Mouse (Mus musculus) stomach, embryonic 15.5 days (tissue): ENCODE data around the gene Ubtf. TPM values are rescaled to one million over a fixed set of nuclear protein-coding genes. Genes with fewer than 3 reads are reported as not detected.

Experiments used
- ATAC-seq: fragments of 200-750 bp; cut with Nextera tagmentation; 2 replicates; pipeline ENCODE4 v1.8.0; 2017; ENCODE audit warnings: low read depth, moderate number of reproducible peaks, moderate TSS enrichment; ENCODE audit not compliant: insufficient read depth, low FRiP score
- H3K27ac ChIP-seq: fragments of 300-500 bp; sonication (generic); 2 replicates; pipeline ENCODE4 v1.5.1; 2015; ENCODE audit warnings: mild to moderate bottlenecking, inconsistent platforms
- H3K27me3 ChIP-seq: fragments of 300-500 bp; sonication (generic); replicated peaks from 2 replicates; pipeline ENCODE4 v1.6.1; 2015; ENCODE audit warnings: inconsistent platforms
- H3K36me3 ChIP-seq: fragments of 300-500 bp; sonication (generic); 2 replicates; pipeline ENCODE4 v1.6.1; 2015; ENCODE audit warnings: inconsistent platforms
- H3K4me1 ChIP-seq: fragments of 300-500 bp; sonication (generic); 2 replicates; pipeline ENCODE4 v1.6.1; 2015; ENCODE audit warnings: inconsistent platforms
- H3K4me2 ChIP-seq: fragments of 300-500 bp; sonication (generic); 2 replicates; pipeline ENCODE4 v1.6.1; 2015; ENCODE audit warnings: mild to moderate bottlenecking, inconsistent platforms
- H3K4me3 ChIP-seq: fragments of 300-500 bp; sonication (generic); replicated peaks from 2 replicates; pipeline ENCODE4 v1.5.1; 2015; ENCODE audit warnings: inconsistent platforms
- H3K9ac ChIP-seq: fragments of 300-500 bp; sonication (generic); 2 replicates; pipeline ENCODE4 v1.6.1; 2015; ENCODE audit warnings: inconsistent platforms
- H3K9me3 ChIP-seq: fragments of 300-500 bp; sonication (generic); 2 replicates; pipeline ENCODE4 v1.6.1; 2016; ENCODE audit warnings: inconsistent platforms
- WGBS: fragments of 180-500 bp; shearing (Covaris S2); methylation state at CpG from one replicate; pipeline ENCODE4 v1.1.7; 2015; 5-methylcytosine and 5-hydroxymethylcytosine counted together
- polyA plus RNA-seq: library from polyadenylated mRNA; unstranded; fragments of >200 nt; fragmentation: Nextera tagmentation; extraction: Ambion mirVana; gene quantifications from 2 replicates; pipeline ENCODE4 v1.2.1, GENCODE M21; 2015

The Ubtf gene
- polyA plus RNA-seq, 1 experiment from 2014 or later = 82.7 TPM

- H3K27me3 ChIP-seq = no peaks in the 10 kb centered on the region
- H3K27ac ChIP-seq = peak overlapping the region; percentile 100
- peak overlapping the region; percentile 50 for H3K9ac ChIP-seq
- ATAC-seq = peak; percentile 11; the same call in 1 of the 2 replicates
- H3K9me3 ChIP-seq = no peaks in the 10 kb centered on the region
- peaks cover 3% of the 10 kb centered on the region for H3K36me3 ChIP-seq
- peak overlapping the region; percentile 87 for H3K4me2 ChIP-seq
- 21% methylated on average over 27 of the region's 27 CpGs for WGBS
- peak overlapping the region; percentile 80 for H3K4me3 ChIP-seq
- H3K4me1 ChIP-seq = peaks cover 13% of the 10 kb centered on the region; the same call in 1 of the 2 replicates
Observed at GRCm38 (mm10) chr11:102297577-102298556, 21.7 kb downstream of the Ubtf start.

GRCm38 (mm10) chr11:102296491-102297472 is 22.8 kb downstream of the Ubtf start, which contains the start of gene Atxn7l3:
Atxn7l3 (minus strand) TSS chr11:102296631.
- Histone ChIP-seq H3K4me3 (peak within 1 kb of the TSS; percentile 80), H3K9me3 (no peaks in the 10 kb centered on the region), H3K36me3 (peaks cover 13% of the 10 kb centered on the region), H3K4me1 (peaks cover 13% of the 10 kb centered on the region; the same call in 1 of the 2 replicates), H3K9ac (peak within 1 kb of the TSS; percentile 76), H3K27me3 (no peaks in the 10 kb centered on the region), H3K4me2 (peak within 1 kb of the TSS; percentile 87), H3K27ac (peak within 1 kb of the TSS; percentile 100)
- peak; percentile 94 for ATAC-seq
- under 1% methylated on average over 65 of the region's 125 CpGs for WGBS

GRCm38 (mm10) chr11:102295598-102296471 is 23.7 kb downstream of the Ubtf start:
- H3K4me1 ChIP-seq = peaks cover 13% of the 10 kb centered on the region; the same call in 1 of the 2 replicates
- peak overlapping the region; percentile 80 for H3K4me3 ChIP-seq
- WGBS = under 1% methylated on average over 64 of the region's 73 CpGs
- peak overlapping the region; percentile 87 for H3K4me2 ChIP-seq
- no peaks in the 10 kb centered on the region for H3K9me3 ChIP-seq
- no peaks in the 10 kb centered on the region for H3K27me3 ChIP-seq
- peak; percentile 2 for ATAC-seq
- H3K27ac ChIP-seq = peak overlapping the region; percentile 100
- H3K9ac ChIP-seq = peak overlapping the region; percentile 76
- H3K36me3 ChIP-seq = peaks cover 23% of the 10 kb centered on the region

- Histone ChIP-seq H3K9me3 (no peaks in the 10 kb centered on the region), H3K4me2 (peak overlapping the region; percentile 87), H3K4me1 (peaks cover 15% of the 10 kb centered on the region; the same call in 1 of the 2 replicates), H3K4me3 (peak overlapping the region; percentile 80), H3K27me3 (no peaks in the 10 kb centered on the region), H3K36me3 (peaks cover 27% of the 10 kb centered on the region), H3K27ac (peak overlapping the region; percentile 100), H3K9ac (peak overlapping the region; percentile 76)
- ATAC-seq = no peak
- 61% methylated on average over 12 of the region's 12 CpGs for WGBS
Observed at GRCm38 (mm10) chr11:102294887-102295597, 24.5 kb downstream of the Ubtf start.

GRCm38 (mm10) chr11:102294416-102294815 is 25.1 kb downstream of the Ubtf start:
- ATAC-seq = no peak
- Histone ChIP-seq H3K4me3 (no peak overlapping the region), H3K9ac (no peak overlapping the region), H3K27ac (no peak overlapping the region), H3K27me3 (no peaks in the 10 kb centered on the region), H3K4me1 (peaks cover 20% of the 10 kb centered on the region), H3K4me2 (peak overlapping the region; percentile 87; the same call in 1 of the 2 replicates), H3K36me3 (peaks cover 27% of the 10 kb centered on the region), H3K9me3 (no peaks in the 10 kb centered on the region)
- 54% methylated on average over 5 of the region's 5 CpGs for WGBS

DNA sequence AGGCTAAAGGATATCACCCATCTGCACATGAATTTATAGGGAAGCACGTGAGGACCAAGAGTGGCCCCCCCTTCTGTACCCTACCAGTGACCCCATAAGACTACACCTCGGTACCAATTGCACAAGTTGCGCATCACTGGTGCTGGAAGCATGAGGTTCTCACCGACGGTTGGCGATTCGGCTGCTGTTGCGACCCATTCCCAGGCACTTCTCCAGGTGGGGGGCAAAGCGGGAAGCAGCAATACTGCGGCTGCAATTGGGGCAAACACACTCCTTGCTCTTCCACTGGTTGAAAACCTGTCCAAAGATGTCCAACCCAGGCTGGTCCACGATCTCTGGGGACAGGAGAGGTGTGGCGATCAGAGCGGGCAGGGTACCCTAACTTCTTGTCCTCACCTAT is 25.6 kb downstream of the Ubtf start:
- H3K27me3 ChIP-seq = no peaks in the 10 kb centered on the region
- no peak overlapping the region for H3K9ac ChIP-seq
- no peaks in the 10 kb centered on the region for H3K9me3 ChIP-seq
- H3K4me3 ChIP-seq = no peak overlapping the region
- H3K36me3 ChIP-seq = peaks cover 27% of the 10 kb centered on the region
- H3K4me2 ChIP-seq = no peak overlapping the region
- no peak for ATAC-seq
- no peak overlapping the region for H3K27ac ChIP-seq
- H3K4me1 ChIP-seq = peaks cover 24% of the 10 kb centered on the region
- WGBS = 95% methylated on average over 13 of the region's 13 CpGs

DNA sequence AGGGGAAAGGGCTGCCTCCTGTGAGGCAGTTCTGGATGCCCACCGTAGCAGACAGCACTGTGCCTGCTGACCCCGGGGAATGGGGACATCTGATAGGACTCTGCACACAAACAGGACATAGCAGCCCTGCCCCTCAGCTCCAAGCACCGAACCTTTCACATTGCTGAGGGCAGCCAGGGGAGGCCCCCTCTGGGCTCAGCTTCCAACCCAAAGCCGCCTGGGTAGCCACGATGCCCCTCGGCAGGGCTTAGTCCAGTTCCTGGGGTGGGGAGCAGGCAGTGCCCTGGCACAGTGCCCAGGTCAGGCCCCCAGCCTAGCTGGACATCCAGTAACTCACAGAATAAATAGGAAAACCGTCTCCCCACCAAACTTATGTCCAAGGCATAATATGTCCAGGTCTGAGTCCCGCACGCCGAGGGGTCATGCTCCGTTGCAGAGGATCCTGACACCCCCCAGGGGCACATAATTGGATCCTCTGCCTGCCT is 28.4 kb downstream of the Ubtf start:
- Histone ChIP-seq H3K36me3 (peaks cover 44% of the 10 kb centered on the region), H3K27ac (no peak overlapping the region), H3K4me1 (peaks cover 23% of the 10 kb centered on the region), H3K27me3 (no peaks in the 10 kb centered on the region), H3K4me3 (no peak overlapping the region), H3K9ac (no peak overlapping the region), H3K9me3 (no peaks in the 10 kb centered on the region), H3K4me2 (no peak overlapping the region)
- ATAC-seq = no peak
- WGBS = 81% methylated on average over 11 of the region's 11 CpGs

DNA sequence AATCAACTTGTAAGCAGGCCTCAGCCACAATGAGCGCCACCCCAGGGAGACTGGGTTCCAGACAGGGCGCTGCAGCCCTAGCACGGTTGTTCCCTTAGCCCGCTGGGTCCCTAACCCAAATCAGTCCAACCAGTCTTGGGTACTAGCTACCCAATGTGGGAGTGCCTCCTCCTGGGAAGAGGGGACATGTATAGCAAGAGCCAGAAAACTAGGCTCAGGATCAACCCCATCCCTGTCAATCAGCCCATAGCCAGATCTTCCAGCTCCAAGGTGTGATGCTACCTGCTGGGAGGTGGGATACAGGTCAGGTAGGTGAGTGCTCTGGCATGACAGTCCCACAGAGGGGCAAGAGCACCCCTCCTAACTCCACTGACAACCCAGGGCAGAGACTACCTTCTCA is 29.4 kb downstream of the Ubtf start:
- H3K27ac ChIP-seq = no peak overlapping the region

DNA sequence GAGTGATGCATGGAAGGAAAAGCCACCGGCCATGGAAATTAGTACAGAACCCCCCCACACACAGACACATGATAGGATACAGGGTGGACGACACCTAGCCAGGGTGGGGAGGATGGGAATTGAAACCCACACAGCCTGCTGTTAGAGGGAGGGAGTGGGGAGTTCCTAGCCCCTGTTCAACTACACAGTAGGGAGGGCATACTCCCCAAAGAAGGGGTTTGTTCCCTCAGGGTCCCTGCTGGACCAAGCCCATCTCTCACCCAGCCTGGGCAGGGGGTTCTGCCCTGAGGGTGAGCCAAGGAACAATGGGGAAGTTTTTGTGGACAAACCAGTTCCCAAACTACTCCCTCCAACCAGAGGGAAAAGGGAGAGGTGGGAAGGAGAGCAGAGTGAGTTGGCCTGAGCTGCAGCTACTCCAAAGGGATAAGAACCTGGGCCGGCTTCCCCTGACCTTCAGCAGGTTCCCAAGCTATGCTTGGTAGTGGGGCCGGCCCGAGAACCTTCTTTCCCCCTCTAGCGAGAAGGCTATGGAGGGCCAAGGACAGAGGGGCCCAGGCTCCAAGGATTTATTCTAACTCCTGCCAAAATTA is 29.9 kb downstream of the Ubtf start:
- H3K4me1 ChIP-seq = peaks cover 20% of the 10 kb centered on the region; the same call in 1 of the 2 replicates
- ATAC-seq = no peak
- H3K9ac ChIP-seq = no peak overlapping the region
- H3K27me3 ChIP-seq = no peaks in the 10 kb centered on the region
- WGBS = 52% methylated on average over 6 of the region's 6 CpGs
- no peak overlapping the region for H3K4me3 ChIP-seq
- peaks cover 44% of the 10 kb centered on the region for H3K36me3 ChIP-seq
- H3K4me2 ChIP-seq = no peak overlapping the region
- no peak overlapping the region for H3K27ac ChIP-seq
- H3K9me3 ChIP-seq = no peaks in the 10 kb centered on the region

More for the DNA sequence above, 29.4 kb downstream of the Ubtf start:
- no peak overlapping the region for H3K4me3 ChIP-seq
- peaks cover 44% of the 10 kb centered on the region for H3K36me3 ChIP-seq
- ATAC-seq = no peak
- no peak overlapping the region for H3K9ac ChIP-seq
- no peaks in the 10 kb centered on the region for H3K9me3 ChIP-seq
- no peaks in the 10 kb centered on the region for H3K27me3 ChIP-seq
- no peak overlapping the region for H3K4me2 ChIP-seq
- peaks cover 25% of the 10 kb centered on the region for H3K4me1 ChIP-seq
- 77% methylated on average over 4 of the region's 4 CpGs for WGBS

- H3K9ac ChIP-seq = no peak overlapping the region
- ATAC-seq = no peak
- H3K9me3 ChIP-seq = no peaks in the 10 kb centered on the region
- H3K4me3 ChIP-seq = no peak overlapping the region
- 66% methylated on average over 2 of the region's 2 CpGs for WGBS
- peaks cover 44% of the 10 kb centered on the region for H3K36me3 ChIP-seq
- no peaks in the 10 kb centered on the region for H3K27me3 ChIP-seq
- H3K4me2 ChIP-seq = no peak overlapping the region
- H3K4me1 ChIP-seq = peaks cover 20% of the 10 kb centered on the region; the same call in 1 of the 2 replicates
- H3K27ac ChIP-seq = no peak overlapping the region
Observed at GRCm38 (mm10) chr11:102288913-102289312, 30.6 kb downstream of the Ubtf start.
